Mouse (Mus musculus) CH12.LX (cell line): ENCODE data around the gene Rapgef4.

Source experiments
- HCFC1 ChIP-seq: IDR thresholded peaks from 2 replicates; pipeline ENCODE4 v1.6.1; 2012; ENCODE audit warnings: low read depth, mild to moderate bottlenecking, inconsistent platforms, low read length, improper control_type of control experiment
- JUND ChIP-seq: conservative IDR thresholded peaks from 2 replicates; pipeline ENCODE4 v1.6.1; 2011; ENCODE audit warnings: low read depth, low read length, improper control_type of control experiment
- POLR2A ChIP-seq: IDR thresholded peaks from 2 replicates; pipeline ENCODE4 v1.6.1; 2011; ENCODE audit warnings: low read depth, mild to moderate bottlenecking, improper control_type of control experiment, low read length
- USF2 ChIP-seq: conservative IDR thresholded peaks from 2 replicates; pipeline ENCODE4 v1.6.1; 2011; ENCODE audit warnings: low read depth, low read length, improper control_type of control experiment
- ZKSCAN1 ChIP-seq: IDR thresholded peaks from 2 replicates; pipeline ENCODE4 v1.6.1; 2012; ENCODE audit warnings: low read depth, inconsistent platforms, low read length, improper control_type of control experiment, borderline replicate concordance

- TF ChIP-seq JUND (no peak), POLR2A (no peak), ZKSCAN1 (no peak), HCFC1 (no peak), USF2 (no peak)
Measured at GRCm38 (mm10) chr2:72238925-72239324, 257.9 kb downstream of the Rapgef4 start.
